Mouse (Mus musculus): Measurements from ENCODE around the gene Setd3.

Gene Setd3

GRCm38 (mm10) chr12:108200094-108200493 is 21.0 kb upstream of the Setd3 start:
- no peak for DNase-seq

- no peak for DNase-seq
Observed at GRCm38 (mm10) chr12:108198447-108198846, 19.3 kb upstream of the Setd3 start.

GRCm38 (mm10) chr12:108195761-108196160 is 16.6 kb upstream of the Setd3 start:
- no peak for DNase-seq

- no peak for DNase-seq
Observed at GRCm38 (mm10) chr12:108193878-108194277, 14.8 kb upstream of the Setd3 start.

GRCm38 (mm10) chr12:108187541-108188091 is 8.5 kb upstream of the Setd3 start:
- DNase-seq: no peak

- DNase-seq: no peak
Observed at GRCm38 (mm10) chr12:108181716-108182115, 2.6 kb upstream of the Setd3 start.

GRCm38 (mm10) chr12:108179321-108180266 is 480 bp upstream of the Setd3 start, which contains the start of gene Ccnk:
Gene Ccnk, plus strand, starts transcription at chr12:108179579.
- DNase-seq: peak; percentile 99

GRCm38 (mm10) chr12:108178331-108179245 is 526 bp downstream of the Setd3 start:
- peak; percentile 69 for DNase-seq

- DNase-seq: no peak
Observed at GRCm38 (mm10) chr12:108176366-108176765, 2.7 kb downstream of the Setd3 start.

GRCm38 (mm10) chr12:108174606-108175505 is 4.3 kb downstream of the Setd3 start:
- no peak for DNase-seq

- no peak for DNase-seq
Observed at GRCm38 (mm10) chr12:108172639-108173038, 6.5 kb downstream of the Setd3 start.

GRCm38 (mm10) chr12:108171336-108171735 is 7.8 kb downstream of the Setd3 start:
- no peak for DNase-seq

- DNase-seq: no peak
Observed at GRCm38 (mm10) chr12:108170467-108170866, 8.6 kb downstream of the Setd3 start.

- DNase-seq: no peak
Observed at GRCm38 (mm10) chr12:108168909-108169308, 10.2 kb downstream of the Setd3 start.

- no peak for DNase-seq
Observed at GRCm38 (mm10) chr12:108163706-108164105, 15.4 kb downstream of the Setd3 start.

GRCm38 (mm10) chr12:108162036-108162435 is 17.1 kb downstream of the Setd3 start:
- peak; percentile 54 for DNase-seq

GRCm38 (mm10) chr12:108159863-108160262 is 19.3 kb downstream of the Setd3 start:
- DNase-seq: no peak

- DNase-seq: no peak
Observed at GRCm38 (mm10) chr12:108152743-108153142, 26.4 kb downstream of the Setd3 start.

- peak; percentile 28 for DNase-seq
Observed at GRCm38 (mm10) chr12:108149764-108150163, 29.4 kb downstream of the Setd3 start.

- no peak for DNase-seq
Observed at GRCm38 (mm10) chr12:108145198-108145597, 33.9 kb downstream of the Setd3 start.

- DNase-seq: no peak
Observed at GRCm38 (mm10) chr12:108143624-108144498, 35.3 kb downstream of the Setd3 start.

Data from retina, postnatal 1 day (tissue).